Mouse (Mus musculus): ENCODE measurements around the gene Banp. TPM values are rescaled to one million over a fixed set of nuclear protein-coding genes. Genes with fewer than 3 reads are reported as not detected.

The Banp gene
- polyA plus RNA-seq, 1 experiment from 2014 or later: 14.5 TPM

- Histone ChIP-seq H3K27me3 (peaks cover 13% of the 10 kb centered on the region; the same call in 1 of the 2 replicates), H3K36me3 (no peaks in the 10 kb centered on the region), H3K4me1 (replicated peaks) (no peaks in the 10 kb centered on the region), H3K9ac (no peak overlapping the region), H3K4me2 (no peak overlapping the region), H3K4me3 (replicated peaks) (no peak overlapping the region), H3K27ac (no peak overlapping the region), H3K9me3 (replicated peaks) (no peaks in the 10 kb centered on the region)
- ATAC-seq (ENCODE audit: low read depth) (no peak), DNase-seq (no peak)
- WGBS (ENCODE audit: insufficient replicate concordance): 52% methylated on average over 4 of the region's 4 CpGs
Measured at GRCm38 (mm10) chr8:122071193-122071592, 121.6 kb downstream of the Banp start.

GRCm38 (mm10) chr8:122073964-122074363, 124.4 kb downstream of the Banp start:
- no peak for ATAC-seq (ENCODE audit: low read depth)
- Histone ChIP-seq H3K36me3 (no peaks in the 10 kb centered on the region), H3K4me2 (no peak overlapping the region), H3K9me3 (replicated peaks) (no peaks in the 10 kb centered on the region), H3K4me3 (replicated peaks) (no peak overlapping the region), H3K4me1 (replicated peaks) (no peaks in the 10 kb centered on the region), H3K27me3 (peaks cover 23% of the 10 kb centered on the region), H3K9ac (no peak overlapping the region), H3K27ac (no peak overlapping the region)
- 68% methylated on average over 9 of the region's 9 CpGs for WGBS (ENCODE audit: insufficient replicate concordance)
- no peak for DNase-seq

GRCm38 (mm10) chr8:122074442-122074841, 124.9 kb downstream of the Banp start:
- Histone ChIP-seq H3K27ac (no peak overlapping the region), H3K4me2 (no peak overlapping the region), H3K9me3 (replicated peaks) (no peaks in the 10 kb centered on the region), H3K4me1 (replicated peaks) (no peaks in the 10 kb centered on the region), H3K4me3 (replicated peaks) (no peak overlapping the region), H3K27me3 (peaks cover 23% of the 10 kb centered on the region), H3K36me3 (no peaks in the 10 kb centered on the region), H3K9ac (no peak overlapping the region)
- DNase-seq (no peak), ATAC-seq (ENCODE audit: low read depth) (no peak)
- 63% methylated on average over 9 of the region's 9 CpGs for WGBS (ENCODE audit: insufficient replicate concordance)

GRCm38 (mm10) chr8:122074977-122075376, 125.4 kb downstream of the Banp start:
- no peaks in the 10 kb centered on the region for H3K4me1 ChIP-seq (replicated peaks)
- 43% methylated on average over 4 of the region's 4 CpGs for WGBS (ENCODE audit: insufficient replicate concordance)
- H3K9me3 ChIP-seq (replicated peaks): no peaks in the 10 kb centered on the region
- no peak overlapping the region for H3K4me3 ChIP-seq (replicated peaks)
- no peak overlapping the region for H3K4me2 ChIP-seq
- no peak overlapping the region for H3K27ac ChIP-seq
- H3K27me3 ChIP-seq: peaks cover 23% of the 10 kb centered on the region
- DNase-seq (no peak), ATAC-seq (ENCODE audit: low read depth) (no peak)
- no peak overlapping the region for H3K9ac ChIP-seq
- no peaks in the 10 kb centered on the region for H3K36me3 ChIP-seq

GRCm38 (mm10) chr8:122076183-122076842, 126.8 kb downstream of the Banp start:
- DNase-seq: no peak
- Histone ChIP-seq H3K4me1 (replicated peaks) (no peaks in the 10 kb centered on the region), H3K4me3 (replicated peaks) (no peak overlapping the region), H3K9me3 (replicated peaks) (no peaks in the 10 kb centered on the region), H3K36me3 (no peaks in the 10 kb centered on the region), H3K9ac (no peak overlapping the region), H3K27ac (no peak overlapping the region), H3K27me3 (peaks cover 26% of the 10 kb centered on the region), H3K4me2 (no peak overlapping the region)
- WGBS (ENCODE audit: insufficient replicate concordance): 31% methylated on average over 23 of the region's 23 CpGs
- no peak for ATAC-seq (ENCODE audit: low read depth)

GRCm38 (mm10) chr8:122078321-122078720, 128.8 kb downstream of the Banp start:
- H3K4me1 ChIP-seq (replicated peaks): no peaks in the 10 kb centered on the region

More at GRCm38 (mm10) chr8:122078321-122078720, 128.8 kb downstream of the Banp start:
- no peak for ATAC-seq (ENCODE audit: low read depth)
- Histone ChIP-seq H3K9me3 (replicated peaks) (no peaks in the 10 kb centered on the region), H3K4me2 (no peak overlapping the region), H3K27ac (no peak overlapping the region), H3K9ac (no peak overlapping the region), H3K4me3 (replicated peaks) (no peak overlapping the region), H3K36me3 (no peaks in the 10 kb centered on the region), H3K27me3 (peaks cover 26% of the 10 kb centered on the region)
- WGBS (ENCODE audit: insufficient replicate concordance): 48% methylated on average over 12 of the region's 12 CpGs
- DNase-seq: no peak

Small RNA genes within 50 kb of the gene (microRNA-seq; reads per million reads assigned to microRNA genes)
- gene Mir7237: 1.5 reads per million

Other genes starting within 250 kb of the Banp start
- gene Jph3, start 220.1 kb upstream of the Banp start, polyA plus RNA-seq (2015; fragmentation: Nextera tagmentation; extraction: Ambion mirVana): 0.14 and 0.31 TPM in 2 replicates
- gene Klhdc4, start 120.2 kb upstream of the Banp start, polyA plus RNA-seq (2015; fragmentation: Nextera tagmentation; extraction: Ambion mirVana): 27.6 and 29.0 TPM in 2 replicates
- 32.2 and 37.5 TPM in 2 replicates for gene Slc7a5, start 42.1 kb upstream of the Banp start, polyA plus RNA-seq (2015; fragmentation: Nextera tagmentation; extraction: Ambion mirVana)
- 0.88 and 1.1 TPM in 2 replicates for gene Car5a, start 4.8 kb upstream of the Banp start, polyA plus RNA-seq (2015; fragmentation: Nextera tagmentation; extraction: Ambion mirVana)

Measured in liver, embryonic 13.5 days (tissue).